Mouse (Mus musculus) 3134 (cell line): ENCODE measurements at regions not wholly inside any gene's neighbourhood (a gene's known extent, or its start where the extent isn't known, plus 50 kb on each side); places are given as distances from the start of the nearest gene placed in this dataset.

Experiments used
- DNase-seq: peaks from one replicate; pipeline ENCODE4 v3.0.0-alpha.2; 2011; ENCODE audit warnings: low spot score; ENCODE audit not compliant: insufficient read length; ENCODE audit errors: extremely low read depth

- no peak for DNase-seq
These were observed 99.6 kb upstream of the Ccnd2 start for GRCm38 (mm10) chr6:127251671-127251985.

GRCm38 (mm10) chr6:127252000-127252721, 100.2 kb upstream of the Ccnd2 start:
- DNase-seq = no peak

- DNase-seq = no peak
These were observed 101.9 kb upstream of the Ccnd2 start for GRCm38 (mm10) chr6:127253935-127254334.

GRCm38 (mm10) chr6:127263903-127264680, 112.1 kb upstream of the Ccnd2 start:
- no peak for DNase-seq

- DNase-seq = no peak
These were observed 113.2 kb upstream of the Ccnd2 start for GRCm38 (mm10) chr6:127265063-127265775.

- peak; percentile 52 for DNase-seq
These were observed 114.2 kb upstream of the Ccnd2 start for GRCm38 (mm10) chr6:127265901-127266812.

- no peak for DNase-seq
These were observed 114.8 kb upstream of the Ccnd2 start for GRCm38 (mm10) chr6:127266813-127267165.

- DNase-seq = no peak
These were observed 117.0 kb upstream of the Ccnd2 start for GRCm38 (mm10) chr6:127269021-127269420.

GRCm38 (mm10) chr6:127269525-127270044, 117.6 kb upstream of the Ccnd2 start:
- no peak for DNase-seq

GRCm38 (mm10) chr6:127270774-127271173, 118.8 kb upstream of the Ccnd2 start:
- DNase-seq = no peak

- no peak for DNase-seq
These were observed 119.4 kb upstream of the Ccnd2 start for GRCm38 (mm10) chr6:127271418-127271817.

GRCm38 (mm10) chr6:127272630-127273029, 120.6 kb upstream of the Ccnd2 start:
- DNase-seq = no peak

- DNase-seq = no peak
These were observed 122.9 kb upstream of the Ccnd2 start for GRCm38 (mm10) chr6:127274732-127275429.

- no peak for DNase-seq
These were observed 123.4 kb upstream of the Ccnd2 start for GRCm38 (mm10) chr6:127275430-127275784.

GRCm38 (mm10) chr6:127276362-127276761, 124.4 kb upstream of the Ccnd2 start:
- no peak for DNase-seq

GRCm38 (mm10) chr6:127278402-127278801, 126.4 kb upstream of the Ccnd2 start:
- no peak for DNase-seq

- DNase-seq = no peak
These were observed 132.2 kb upstream of the Ccnd2 start for GRCm38 (mm10) chr6:127284226-127284625.

GRCm38 (mm10) chr6:127286681-127287476, 134.9 kb upstream of the Ccnd2 start:
- DNase-seq = no peak

- no peak for DNase-seq
These were observed 137.0 kb upstream of the Ccnd2 start for GRCm38 (mm10) chr6:127288946-127289345.
